Mouse (Mus musculus): ENCODE data around the gene Tmem167. TPM values are rescaled to one million over a fixed set of nuclear protein-coding genes. Genes with fewer than 3 reads are reported as not detected.

Gene Tmem167
- total RNA-seq, 2 experiments from 2014 or later: 12.9 to 14.2 TPM

DNA sequence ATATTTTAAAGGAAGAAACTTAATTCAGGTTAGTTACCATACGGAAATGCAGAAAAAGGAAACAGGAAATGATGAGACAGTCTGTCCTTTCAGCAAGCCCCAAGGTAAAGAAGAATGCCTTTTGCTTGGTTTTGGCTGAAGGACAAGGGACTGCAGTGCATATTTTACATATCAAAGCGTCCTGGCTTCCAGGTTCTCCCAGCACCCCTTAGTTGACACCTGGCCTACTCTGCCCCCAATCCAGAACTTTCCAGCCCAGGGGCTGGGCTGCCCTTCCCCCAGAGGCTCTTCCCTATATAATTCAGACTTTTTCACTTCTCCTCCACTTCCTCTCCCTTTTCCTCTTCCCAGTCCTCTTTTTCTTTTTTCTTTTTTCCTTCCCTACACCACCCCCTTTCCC is 86.7 kb downstream of the Tmem167 start:
- intact Hi-C loops (cut with DNase I): no loop called here

DNA sequence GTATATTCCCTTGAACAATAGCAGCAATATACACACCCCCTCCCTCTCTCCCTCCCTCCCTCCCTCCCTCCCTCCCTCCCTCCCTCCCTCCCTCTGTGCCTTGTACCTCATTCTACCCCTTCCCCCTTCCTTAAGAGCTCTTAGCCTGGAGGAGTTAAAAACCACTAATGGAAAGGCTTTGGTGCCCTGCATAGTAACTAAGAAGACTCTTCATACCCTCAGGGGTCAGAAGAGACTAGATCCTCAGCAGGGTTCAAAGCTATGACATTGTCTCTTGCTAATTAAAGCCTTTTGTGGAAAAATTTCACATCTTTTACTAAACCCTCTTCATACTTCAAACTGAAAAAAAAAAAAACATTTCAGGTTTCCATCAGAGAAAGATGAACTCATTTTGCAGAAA is 93.3 kb downstream of the Tmem167 start:
- intact Hi-C loops (cut with DNase I): no loop called here
- DNase-seq: no peak

More for the DNA sequence above, 86.7 kb downstream of the Tmem167 start:
- DNase-seq: no peak

DNA sequence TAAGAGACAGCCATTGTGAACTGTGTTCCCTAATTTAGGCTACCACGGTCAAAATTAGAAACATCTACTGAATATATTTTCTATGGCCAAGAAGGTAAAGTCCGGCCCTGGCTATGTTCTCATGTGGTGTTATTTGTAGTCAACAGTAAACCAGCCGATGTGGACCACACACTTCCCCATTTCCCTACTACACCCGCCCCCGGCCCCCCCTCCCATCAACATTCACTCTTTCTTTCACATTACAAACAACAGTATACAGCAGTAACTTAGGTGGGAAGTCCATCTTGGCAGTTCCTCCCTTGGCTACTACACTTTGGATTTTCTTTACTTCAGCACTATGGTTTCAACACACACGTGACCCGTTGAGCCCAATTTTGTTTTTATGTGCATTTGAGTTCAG is 94.6 kb downstream of the Tmem167 start:
- intact Hi-C loops (cut with DNase I): no loop called here
- no peak for DNase-seq

DNA sequence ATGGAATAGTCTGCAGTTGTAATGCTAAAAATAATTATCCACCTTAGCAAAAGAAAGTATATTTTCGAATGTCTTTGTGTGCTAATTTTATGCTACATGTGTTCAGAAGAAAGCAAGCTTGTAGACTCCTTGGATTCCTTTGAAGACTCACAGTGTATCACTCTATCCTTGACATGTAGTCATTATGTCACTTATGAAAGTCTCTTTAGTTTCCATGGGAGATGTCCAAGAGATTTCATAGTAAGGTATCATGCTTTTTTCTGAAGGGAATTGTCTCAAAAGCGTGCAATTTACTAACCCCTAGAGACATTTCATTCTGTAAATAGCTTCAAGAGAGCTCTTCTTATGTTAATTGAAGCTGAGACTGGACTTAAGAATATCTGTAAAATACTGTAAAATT is 97.8 kb downstream of the Tmem167 start:
- intact Hi-C loops (cut with DNase I): no loop called here
- no peak for DNase-seq

DNA sequence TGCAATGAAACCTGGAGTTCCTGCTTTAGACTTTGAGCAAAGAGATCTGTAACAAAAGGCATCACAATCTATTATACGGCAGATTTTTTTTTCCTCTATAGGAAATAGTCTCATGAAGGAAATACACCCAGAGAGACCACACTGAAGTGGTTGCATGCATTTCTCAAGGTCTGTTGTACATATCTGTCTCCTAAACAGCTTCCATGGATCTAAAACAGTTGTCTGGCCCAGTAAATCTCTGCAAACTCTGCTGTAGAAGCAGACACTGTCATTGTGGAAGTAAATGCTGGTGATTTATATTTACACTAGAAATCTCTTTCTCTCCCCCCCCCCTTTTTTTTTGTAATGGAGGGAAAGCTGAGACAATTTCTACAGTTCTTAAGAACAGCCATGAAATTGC is 99.1 kb downstream of the Tmem167 start:
- intact Hi-C loops (cut with DNase I): no loop called here
- no peak for DNase-seq

DNA sequence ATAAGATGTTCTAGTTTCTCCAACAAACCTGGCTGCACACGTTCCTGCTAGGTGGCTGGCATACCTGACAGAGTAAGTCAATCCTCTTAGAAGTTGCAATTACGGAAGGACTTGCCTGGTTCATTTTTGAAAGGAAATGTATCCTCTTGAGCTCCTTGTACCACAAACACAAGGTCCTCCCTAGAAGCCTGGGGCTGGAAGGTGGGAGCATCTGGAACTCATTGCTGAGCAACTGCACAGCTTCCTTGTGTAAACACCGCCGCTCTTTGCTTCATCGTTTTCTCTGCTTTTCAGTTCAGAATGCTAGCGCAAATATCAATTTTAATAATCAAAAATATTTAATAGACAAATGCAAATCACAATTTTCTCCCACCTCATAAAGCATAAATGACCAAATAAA is 102.9 kb downstream of the Tmem167 start:
- no peak for DNase-seq
- intact Hi-C loops (cut with DNase I): no loop called here

Other genes starting within 250 kb of the Tmem167 start
- gene Xrcc4, start 485 bp downstream of the Tmem167 start, total RNA-seq (2021): 10 to 100 TPM; 11.4 to 13.1 TPM